Mouse (Mus musculus): ENCODE data around the gene Adam1a. TPM values are rescaled to one million over a fixed set of nuclear protein-coding genes. Genes with fewer than 3 reads are reported as not detected.
A peak's percentile ranks its signal among the peaks of the same experiment; 100 is the strongest.

Adam1a gene
- polyA plus RNA-seq, 1 experiment from 2014 or later, result 0.25 TPM

GRCm38 (mm10) chr5:121484801-121485200 lies 60.5 kb downstream of the Adam1a start:
- DNase-seq, result no peak
- no peak overlapping the region for H3K9ac ChIP-seq (replicated peaks)
- H3K4me2 ChIP-seq (ENCODE audit: low read depth, low read length), result no peak overlapping the region
- H3K4me1 ChIP-seq (ENCODE audit: insufficient read depth), result no peaks in the 10 kb centered on the region
- H3K4me3 ChIP-seq (ENCODE audit: low read depth, low read length), result no peak overlapping the region
- H3K27me3 ChIP-seq (ENCODE audit: insufficient read depth, low read length), result no peaks in the 10 kb centered on the region
- TF ChIP-seq EP300 (IDR thresholded peaks at IDR 0.05; ENCODE audit: low read depth) (no peak), CTCF (IDR thresholded peaks at IDR 0.05; ENCODE audit: low read depth) (no peak)
- 56% methylated on average over 5 of the region's 5 CpGs for WGBS (ENCODE audit: insufficient replicate concordance)
- no peak overlapping the region for H3K27ac ChIP-seq (ENCODE audit: low read depth)
- H3K9me3 ChIP-seq (ENCODE audit: low read length), result no peaks in the 10 kb centered on the region
- ATAC-seq, result peak; percentile 50; the same call in 1 of the 2 replicates
- H3K36me3 ChIP-seq (replicated peaks; ENCODE audit: insufficient read depth, low read length), result no peaks in the 10 kb centered on the region

- peak; percentile 57; the same call in 1 of the 2 replicates for ATAC-seq
- H3K4me3 ChIP-seq (ENCODE audit: low read depth, low read length), result no peak overlapping the region
- H3K27ac ChIP-seq (ENCODE audit: low read depth), result no peak overlapping the region
- TF ChIP-seq CTCF (IDR thresholded peaks at IDR 0.05; ENCODE audit: low read depth), result peak; percentile 91
- no peak for TF ChIP-seq EP300 (IDR thresholded peaks at IDR 0.05; ENCODE audit: low read depth)
- H3K36me3 ChIP-seq (replicated peaks; ENCODE audit: insufficient read depth, low read length), result no peaks in the 10 kb centered on the region
- H3K4me1 ChIP-seq (ENCODE audit: insufficient read depth), result no peaks in the 10 kb centered on the region
- H3K27me3 ChIP-seq (ENCODE audit: insufficient read depth, low read length), result no peaks in the 10 kb centered on the region
- peak; percentile 37 for DNase-seq
- no peak overlapping the region for H3K9ac ChIP-seq (replicated peaks)
- H3K4me2 ChIP-seq (ENCODE audit: low read depth, low read length), result no peak overlapping the region
- WGBS (ENCODE audit: insufficient replicate concordance), result 30% methylated on average over 3 of the region's 3 CpGs
- H3K9me3 ChIP-seq (ENCODE audit: low read length), result no peaks in the 10 kb centered on the region
Measured at GRCm38 (mm10) chr5:121477680-121478079, 67.6 kb downstream of the Adam1a start.

DNA sequence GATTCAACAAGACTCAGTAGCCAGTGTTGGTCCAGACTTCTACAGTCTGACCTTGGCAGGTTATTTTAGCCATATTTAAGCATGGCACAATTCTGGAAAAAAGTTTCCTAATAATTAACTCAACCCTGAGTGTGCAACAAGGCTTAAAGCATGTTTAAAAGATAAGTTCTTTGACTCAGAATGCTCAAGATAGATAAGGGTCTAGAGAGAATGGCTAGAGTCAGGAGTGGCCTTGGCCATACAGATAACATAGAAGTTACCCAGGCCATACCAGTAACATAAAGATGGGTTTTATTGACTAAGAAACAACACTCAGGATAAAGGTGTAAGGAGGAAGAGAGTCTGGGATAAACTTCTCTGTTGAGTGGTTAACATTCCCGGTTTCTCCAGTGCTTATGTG lies 69.2 kb downstream of the Adam1a start:
- Histone ChIP-seq H3K9me3 (ENCODE audit: low read length) (no peaks in the 10 kb centered on the region), H3K4me2 (ENCODE audit: low read depth, low read length) (no peak overlapping the region), H3K4me1 (ENCODE audit: insufficient read depth) (peaks cover 2% of the 10 kb centered on the region; the same call in 1 of the 2 replicates), H3K36me3 (replicated peaks; ENCODE audit: insufficient read depth, low read length) (no peaks in the 10 kb centered on the region), H3K4me3 (ENCODE audit: low read depth, low read length) (no peak overlapping the region), H3K9ac (replicated peaks) (no peak overlapping the region), H3K27ac (ENCODE audit: low read depth) (no peak overlapping the region), H3K27me3 (ENCODE audit: insufficient read depth, low read length) (no peaks in the 10 kb centered on the region)
- ATAC-seq, result peak; percentile 77
- no peak for TF ChIP-seq CTCF (IDR thresholded peaks at IDR 0.05; ENCODE audit: low read depth)
- peak; percentile 91 for TF ChIP-seq EP300 (IDR thresholded peaks at IDR 0.05; ENCODE audit: low read depth)
- WGBS (ENCODE audit: insufficient replicate concordance), result 46% methylated on average over 1 of the region's 1 CpGs
- no peak for DNase-seq

DNA sequence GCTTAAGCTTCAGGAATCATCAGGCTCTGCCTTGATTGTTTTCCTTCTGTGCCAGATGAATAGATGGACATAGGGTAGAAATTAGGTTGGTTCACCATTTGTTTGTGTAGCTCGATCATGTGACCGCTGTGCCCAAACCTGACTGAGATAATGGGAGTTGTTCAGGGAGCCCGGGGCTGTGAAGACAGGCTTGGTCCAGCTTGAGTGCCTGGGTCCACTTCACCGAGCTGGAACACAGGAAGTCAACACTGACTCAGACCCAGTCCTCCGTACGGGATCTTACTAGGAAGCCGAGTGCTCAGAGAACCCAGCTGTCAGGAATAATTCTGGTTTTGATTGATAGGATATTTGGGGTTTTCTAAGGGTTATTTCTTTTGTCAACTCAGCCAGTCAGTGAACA lies 70.7 kb downstream of the Adam1a start:
- H3K27me3 ChIP-seq (ENCODE audit: insufficient read depth, low read length), result no peaks in the 10 kb centered on the region
- 72% methylated on average over 7 of the region's 7 CpGs for WGBS (ENCODE audit: insufficient replicate concordance)
- no peak overlapping the region for H3K4me3 ChIP-seq (ENCODE audit: low read depth, low read length)
- no peak overlapping the region for H3K27ac ChIP-seq (ENCODE audit: low read depth)
- DNase-seq, result no peak
- TF ChIP-seq CTCF (IDR thresholded peaks at IDR 0.05; ENCODE audit: low read depth), result no peak
- no peak for TF ChIP-seq EP300 (IDR thresholded peaks at IDR 0.05; ENCODE audit: low read depth)
- ATAC-seq, result no peak
- H3K36me3 ChIP-seq (replicated peaks; ENCODE audit: insufficient read depth, low read length), result no peaks in the 10 kb centered on the region
- no peak overlapping the region for H3K9ac ChIP-seq (replicated peaks)
- peaks cover 2% of the 10 kb centered on the region; the same call in 1 of the 2 replicates for H3K4me1 ChIP-seq (ENCODE audit: insufficient read depth)
- no peaks in the 10 kb centered on the region for H3K9me3 ChIP-seq (ENCODE audit: low read length)
- H3K4me2 ChIP-seq (ENCODE audit: low read depth, low read length), result no peak overlapping the region

DNA sequence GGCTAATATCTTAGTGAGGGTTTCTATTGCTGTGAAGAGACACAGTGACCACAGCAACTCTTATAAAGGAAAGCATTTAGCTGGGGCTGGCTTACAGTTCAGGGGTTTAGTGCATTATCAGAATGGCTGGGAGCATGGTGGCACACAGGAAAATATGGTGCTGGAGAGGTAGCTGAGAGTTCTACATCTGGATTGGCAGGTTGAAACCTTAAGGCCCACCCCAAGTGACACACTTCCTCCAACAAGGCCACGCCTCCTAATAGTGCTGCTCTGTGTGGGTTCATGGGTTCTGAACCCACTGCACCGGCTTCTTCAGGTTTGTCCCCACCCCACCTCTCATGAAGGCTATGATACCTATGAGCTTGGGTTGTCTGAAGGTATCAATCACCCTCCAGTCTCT lies 72.9 kb downstream of the Adam1a start:
- Histone ChIP-seq H3K9me3 (ENCODE audit: low read length) (no peaks in the 10 kb centered on the region), H3K9ac (replicated peaks) (no peak overlapping the region), H3K4me2 (ENCODE audit: low read depth, low read length) (no peak overlapping the region), H3K27ac (ENCODE audit: low read depth) (no peak overlapping the region), H3K27me3 (ENCODE audit: insufficient read depth, low read length) (no peaks in the 10 kb centered on the region), H3K4me1 (ENCODE audit: insufficient read depth) (peaks cover 2% of the 10 kb centered on the region; the same call in 1 of the 2 replicates), H3K4me3 (ENCODE audit: low read depth, low read length) (no peak overlapping the region), H3K36me3 (replicated peaks; ENCODE audit: insufficient read depth, low read length) (no peaks in the 10 kb centered on the region)
- TF ChIP-seq EP300 (IDR thresholded peaks at IDR 0.05; ENCODE audit: low read depth), result no peak
- no peak for DNase-seq
- WGBS (ENCODE audit: insufficient replicate concordance), result 89% methylated on average over 2 of the region's 2 CpGs
- ATAC-seq, result no peak

GRCm38 (mm10) chr5:121469566-121469965 lies 75.7 kb downstream of the Adam1a start:
- Histone ChIP-seq H3K9ac (replicated peaks) (no peak overlapping the region), H3K27me3 (ENCODE audit: insufficient read depth, low read length) (no peaks in the 10 kb centered on the region), H3K4me1 (ENCODE audit: insufficient read depth) (peaks cover 2% of the 10 kb centered on the region; the same call in 1 of the 2 replicates), H3K27ac (ENCODE audit: low read depth) (no peak overlapping the region), H3K36me3 (replicated peaks; ENCODE audit: insufficient read depth, low read length) (no peaks in the 10 kb centered on the region), H3K9me3 (ENCODE audit: low read length) (no peaks in the 10 kb centered on the region), H3K4me2 (ENCODE audit: low read depth, low read length) (no peak overlapping the region), H3K4me3 (ENCODE audit: low read depth, low read length) (no peak overlapping the region)
- TF ChIP-seq EP300 (IDR thresholded peaks at IDR 0.05; ENCODE audit: low read depth) (no peak), CTCF (IDR thresholded peaks at IDR 0.05; ENCODE audit: low read depth) (no peak)
- DNase-seq (no peak), ATAC-seq (no peak)
- WGBS (ENCODE audit: insufficient replicate concordance), result 34% methylated on average over 3 of the region's 3 CpGs

Other genes starting within 250 kb of the Adam1a start
- 28.6 and 30.6 TPM in 2 replicates for gene Trafd1, start 159.8 kb downstream of the Adam1a start, polyA plus RNA-seq (2015; fragmentation: Nextera tagmentation; extraction: Ambion mirVana)
- gene Naa25, start 147.5 kb downstream of the Adam1a start, polyA plus RNA-seq (2015; fragmentation: Nextera tagmentation; extraction: Ambion mirVana), result 12.5 and 12.9 TPM in 2 replicates
- 0.86 TPM in 2 replicates for gene Tmem116, start 93.6 kb downstream of the Adam1a start, polyA plus RNA-seq (2015; fragmentation: Nextera tagmentation; extraction: Ambion mirVana)
- 69.4 and 69.7 TPM in 2 replicates for gene Erp29, start 93.0 kb downstream of the Adam1a start, polyA plus RNA-seq (2015; fragmentation: Nextera tagmentation; extraction: Ambion mirVana)
- not detected in 2 replicates for gene Adam1b, start 42.0 kb downstream of the Adam1a start, polyA plus RNA-seq (2015; fragmentation: Nextera tagmentation; extraction: Ambion mirVana)
- gene Gm42878, start within 50 bp of the Adam1a start, polyA plus RNA-seq (2015; fragmentation: Nextera tagmentation; extraction: Ambion mirVana), result not detected in 2 replicates
- gene Mapkapk5, start 423 bp upstream of the Adam1a start, polyA plus RNA-seq (2015; fragmentation: Nextera tagmentation; extraction: Ambion mirVana), result 15.5 and 18.1 TPM in 2 replicates
- 395 and 411 TPM in 2 replicates for gene Aldh2, start 48.3 kb upstream of the Adam1a start, polyA plus RNA-seq (2015; fragmentation: Nextera tagmentation; extraction: Ambion mirVana)
- 1.6 and 2.1 TPM in 2 replicates for gene Acad12, start 73.5 kb upstream of the Adam1a start, polyA plus RNA-seq (2015; fragmentation: Nextera tagmentation; extraction: Ambion mirVana)
- gene Acad10, start 115.0 kb upstream of the Adam1a start, polyA plus RNA-seq (2015; fragmentation: Nextera tagmentation; extraction: Ambion mirVana), result 5.9 and 6.5 TPM in 2 replicates
- gene Brap, start 115.1 kb upstream of the Adam1a start, polyA plus RNA-seq (2015; fragmentation: Nextera tagmentation; extraction: Ambion mirVana), result 37.9 and 41.0 TPM in 2 replicates
- 31.6 and 42.8 TPM in 2 replicates for gene Atxn2, start 165.9 kb upstream of the Adam1a start, polyA plus RNA-seq (2015; fragmentation: Nextera tagmentation; extraction: Ambion mirVana)

Measured in liver, postnatal 0 days (tissue).